Mouse (Mus musculus) adrenal gland, adult 2 months (tissue): ENCODE measurements around the gene Angel1. TPM values are rescaled to one million over a fixed set of nuclear protein-coding genes. Genes with fewer than 3 reads are reported as not detected.

Experiments used
- DNase-seq: peaks from one replicate; pipeline ENCODE4 v3.0.0; 2021
- polyA plus RNA-seq: library from polyadenylated mRNA; depleted of rRNA; stranded (reverse); fragments of >200 nt; gene quantifications from 2 replicates; pipeline ENCODE4 v1.2.3, GENCODE M21; 2012; rRNA removed
- total RNA-seq, 2 experiments: library from RNA; stranded (reverse); gene quantifications; 2 replicates each; pipeline ENCODE4 v1.2.3; 2021

Gene Angel1
- total and polyA plus RNA-seq, 3 experiments: 2.3 to 5.1 (median 3.7) TPM

GRCm38 (mm10) chr12:86679546-86679930 lies 46.7 kb downstream of the Angel1 start:
- no peak for DNase-seq

DNA sequence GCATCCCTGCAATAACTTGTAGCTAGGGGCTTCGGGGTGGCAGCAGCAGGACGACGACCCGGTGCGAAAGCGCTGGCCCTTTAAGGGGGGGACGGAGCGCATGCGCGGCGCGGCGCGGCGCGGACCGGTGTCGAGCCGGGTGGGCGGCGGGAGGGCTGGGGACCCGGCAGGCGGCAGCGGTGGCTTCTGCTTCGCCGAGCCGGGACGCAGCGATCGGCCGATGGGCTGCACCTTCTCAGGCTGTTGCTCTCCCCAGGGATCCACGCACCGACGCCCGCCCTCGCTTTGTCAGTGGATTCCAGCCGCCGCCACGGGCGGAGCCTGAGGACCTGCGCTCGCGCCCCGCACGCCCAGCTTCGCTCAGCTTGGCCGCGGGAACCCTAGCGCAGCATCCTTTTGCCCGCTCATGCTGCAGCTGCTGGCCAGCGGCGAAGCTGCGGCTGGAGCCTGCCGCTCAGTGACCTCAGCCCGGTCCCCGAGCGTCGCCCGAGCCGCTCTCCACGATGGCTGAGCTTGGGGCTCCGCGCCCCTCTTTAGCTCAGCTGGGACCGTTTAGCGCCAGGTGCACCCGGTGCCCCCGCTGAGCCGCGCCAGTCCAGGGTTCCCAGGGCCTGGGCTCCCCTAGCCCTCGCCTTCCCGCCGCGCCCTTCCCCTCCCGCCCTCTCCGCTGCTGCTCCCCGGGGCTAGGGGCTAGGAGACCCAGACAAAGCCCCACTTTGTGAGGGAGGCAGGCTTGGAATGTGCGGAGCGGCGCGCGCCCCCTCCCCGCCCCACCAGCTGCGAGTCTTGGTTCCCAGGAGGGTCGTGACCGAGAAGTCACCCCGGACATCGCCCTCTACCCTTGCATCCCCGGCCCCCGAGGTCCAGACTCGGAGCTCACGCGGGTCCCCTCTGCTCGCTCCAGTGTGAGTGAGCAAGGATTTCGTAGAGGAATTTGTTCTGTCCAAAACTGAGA lies 47.4 kb downstream of the Angel1 start, which contains the start of gene Vash1:
Gene Vash1, plus strand, starts transcription at position 110 of the 955 bp plus-strand sequence.
- peak; percentile 78 for DNase-seq

DNA sequence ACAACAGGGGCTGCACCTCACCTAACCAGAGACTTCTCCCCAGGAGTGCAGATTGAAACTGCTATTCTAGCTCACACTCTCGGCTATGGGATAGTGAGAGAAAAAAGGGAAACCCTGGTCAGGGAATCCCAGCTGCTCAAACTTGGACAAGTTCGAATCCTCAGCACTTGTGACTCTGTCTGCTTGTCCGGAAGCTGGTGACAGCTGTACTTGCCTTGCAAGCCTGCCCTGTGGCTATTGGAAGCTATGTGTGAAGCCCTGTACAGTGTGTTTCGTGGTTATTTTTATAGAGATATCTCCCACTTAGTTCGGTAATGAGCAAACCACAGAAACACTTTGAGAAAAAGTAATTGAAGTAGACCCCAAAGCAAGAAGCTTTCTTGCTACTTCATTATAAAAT lies 53.8 kb downstream of the Angel1 start:
- no peak for DNase-seq

DNA sequence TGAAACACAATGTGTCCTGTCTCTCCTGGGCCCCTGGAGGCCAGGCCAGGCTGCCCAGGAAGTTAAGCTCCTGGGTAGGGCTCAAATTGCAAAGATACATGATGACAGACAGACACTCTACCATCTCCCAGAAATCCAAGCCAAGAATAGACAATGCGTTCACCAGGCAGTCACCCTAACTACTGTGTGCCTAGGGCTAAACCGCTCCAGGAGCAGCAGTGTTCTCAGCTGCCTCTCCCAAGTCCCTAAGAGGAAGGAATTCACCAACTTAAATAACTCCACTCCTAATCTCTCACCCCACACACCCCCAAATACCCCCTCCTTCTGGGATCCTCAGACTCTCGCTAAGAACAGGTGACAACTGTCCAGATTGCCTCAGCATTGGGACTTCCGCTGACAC lies 54.2 kb downstream of the Angel1 start:
- DNase-seq: no peak

GRCm38 (mm10) chr12:86668404-86668803 lies 57.9 kb downstream of the Angel1 start:
- DNase-seq: no peak

GRCm38 (mm10) chr12:86665656-86666055 lies 60.6 kb downstream of the Angel1 start:
- no peak for DNase-seq

DNA sequence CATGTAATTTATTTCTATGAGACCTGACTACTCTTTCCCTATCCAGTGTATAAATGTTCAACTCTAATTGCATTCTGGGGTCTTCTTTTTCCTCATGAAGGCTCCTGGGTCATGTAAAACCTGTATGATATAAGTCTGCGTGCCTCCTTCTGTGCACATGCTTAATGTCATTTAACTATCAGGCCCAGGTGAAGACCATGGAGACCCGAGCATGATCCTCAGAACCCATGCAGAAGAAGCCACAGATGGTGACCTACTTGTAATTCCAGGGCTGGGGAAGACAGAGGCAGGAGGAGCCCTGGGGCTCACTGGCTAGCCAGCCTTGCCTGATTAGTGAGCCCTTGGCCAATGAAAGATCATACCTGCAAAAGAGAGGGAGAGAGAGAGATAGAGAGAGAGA lies 65.8 kb downstream of the Angel1 start:
- no peak for DNase-seq

- no peak for DNase-seq
These were observed 66.8 kb downstream of the Angel1 start for GRCm38 (mm10) chr12:86659447-86659968.

DNA sequence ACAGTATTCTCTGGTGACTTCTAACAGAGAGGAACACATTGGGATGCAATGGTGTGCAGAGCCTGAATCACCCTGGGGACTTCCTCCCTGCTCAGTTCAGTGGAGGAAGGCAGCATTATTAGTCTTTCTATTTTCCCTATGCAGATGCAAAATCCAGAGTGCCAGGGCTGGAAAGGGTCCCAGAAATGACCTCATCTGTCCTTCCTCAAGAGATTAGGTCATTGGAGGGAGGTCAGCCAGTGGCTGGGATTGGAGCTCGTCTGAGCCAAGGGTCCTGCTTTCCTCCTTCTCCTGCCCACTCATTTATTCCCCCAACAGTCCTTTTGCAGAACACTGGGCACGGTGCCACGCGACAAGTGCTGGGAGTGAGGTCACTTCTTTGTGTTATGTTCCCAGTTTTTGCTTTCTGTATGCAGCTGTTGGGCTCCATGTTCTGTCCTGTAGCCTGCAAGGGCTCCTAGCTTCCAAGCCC lies 73.7 kb downstream of the Angel1 start:
- peak; percentile 89 for DNase-seq

- no peak for DNase-seq
These were observed 74.9 kb downstream of the Angel1 start for GRCm38 (mm10) chr12:86651301-86651860.

Other genes starting within 250 kb of the Angel1 start
- 1 to 10 TPM; 2.9 to 4.8 TPM for gene Vash1, start 47.8 kb downstream of the Angel1 start, total RNA-seq
- gene Vash1, start 47.8 kb downstream of the Angel1 start, polyA plus RNA-seq: 4.8 and 6.8 TPM in 2 replicates
- gene Lrrc74a, start 7.9 kb upstream of the Angel1 start, total RNA-seq: not detected
- not detected in 2 replicates for gene Lrrc74a, start 7.9 kb upstream of the Angel1 start, polyA plus RNA-seq
- 10 to 100 TPM; 51.1 to 79.5 TPM for gene Irf2bpl, start 158.3 kb upstream of the Angel1 start, total RNA-seq
- gene Irf2bpl, start 158.3 kb upstream of the Angel1 start, polyA plus RNA-seq: 121 and 122 TPM in 2 replicates
- gene Cipc, start 220.6 kb upstream of the Angel1 start, total RNA-seq: 10 to 100 TPM; 17.9 to 29.3 TPM
- 38.5 and 39.8 TPM in 2 replicates for gene Cipc, start 220.6 kb upstream of the Angel1 start, polyA plus RNA-seq